Mouse (Mus musculus) forebrain, embryonic 13.5 days (tissue): ENCODE measurements around the gene Olfr312. TPM values are rescaled to one million over a fixed set of nuclear protein-coding genes. Genes with fewer than 3 reads are reported as not detected.

Experiments
- ATAC-seq: fragments of 200-750 bp; cut with Nextera tagmentation; 2 replicates; pipeline ENCODE4 v1.8.0; 2017
- H3K27ac ChIP-seq: fragments of 300-500 bp; sonication (generic); 2 replicates; pipeline ENCODE4 v1.5.1; 2015; ENCODE audit warnings: inconsistent platforms, mild to moderate bottlenecking, moderate library complexity
- H3K27me3 ChIP-seq: fragments of 300-500 bp; sonication (generic); 2 replicates; pipeline ENCODE4 v1.6.1; 2015; ENCODE audit warnings: mild to moderate bottlenecking, inconsistent platforms
- H3K36me3 ChIP-seq: fragments of 300-500 bp; sonication (generic); 2 replicates; pipeline ENCODE4 v1.6.1; 2015; ENCODE audit warnings: mild to moderate bottlenecking, inconsistent platforms; ENCODE audit not compliant: poor library complexity, severe bottlenecking
- H3K4me1 ChIP-seq: fragments of 300-500 bp; sonication (generic); 2 replicates; pipeline ENCODE4 v1.6.1; 2015; ENCODE audit warnings: inconsistent platforms
- H3K4me2 ChIP-seq: fragments of 300-500 bp; sonication (generic); 2 replicates; pipeline ENCODE4 v1.6.1; 2015; ENCODE audit warnings: inconsistent platforms, mild to moderate bottlenecking, moderate library complexity
- H3K4me3 ChIP-seq: fragments of 300-500 bp; sonication (generic); 2 replicates; pipeline ENCODE4 v1.5.1; 2015; ENCODE audit warnings: mild to moderate bottlenecking, inconsistent platforms
- H3K9ac ChIP-seq: fragments of 300-500 bp; sonication (generic); 2 replicates; pipeline ENCODE4 v1.6.1; 2015; ENCODE audit warnings: mild to moderate bottlenecking, inconsistent platforms
- H3K9me3 ChIP-seq: fragments of 300-500 bp; sonication (generic); replicated peaks from 2 replicates; pipeline ENCODE4 v1.6.1; 2016; ENCODE audit warnings: inconsistent platforms
- WGBS: fragments of 180-500 bp; shearing (Covaris S2); methylation state at CpG from one replicate; pipeline ENCODE4 v1.1.7; 2015; 5-methylcytosine and 5-hydroxymethylcytosine counted together
- polyA plus RNA-seq: library from polyadenylated mRNA; unstranded; fragments of >200 nt; fragmentation: Nextera tagmentation; extraction: Ambion mirVana; gene quantifications from 2 replicates; pipeline ENCODE4 v1.2.1, GENCODE M21; 2015

Olfr312 gene
- polyA plus RNA-seq, 1 experiment from 2014 or later, result not detected

DNA sequence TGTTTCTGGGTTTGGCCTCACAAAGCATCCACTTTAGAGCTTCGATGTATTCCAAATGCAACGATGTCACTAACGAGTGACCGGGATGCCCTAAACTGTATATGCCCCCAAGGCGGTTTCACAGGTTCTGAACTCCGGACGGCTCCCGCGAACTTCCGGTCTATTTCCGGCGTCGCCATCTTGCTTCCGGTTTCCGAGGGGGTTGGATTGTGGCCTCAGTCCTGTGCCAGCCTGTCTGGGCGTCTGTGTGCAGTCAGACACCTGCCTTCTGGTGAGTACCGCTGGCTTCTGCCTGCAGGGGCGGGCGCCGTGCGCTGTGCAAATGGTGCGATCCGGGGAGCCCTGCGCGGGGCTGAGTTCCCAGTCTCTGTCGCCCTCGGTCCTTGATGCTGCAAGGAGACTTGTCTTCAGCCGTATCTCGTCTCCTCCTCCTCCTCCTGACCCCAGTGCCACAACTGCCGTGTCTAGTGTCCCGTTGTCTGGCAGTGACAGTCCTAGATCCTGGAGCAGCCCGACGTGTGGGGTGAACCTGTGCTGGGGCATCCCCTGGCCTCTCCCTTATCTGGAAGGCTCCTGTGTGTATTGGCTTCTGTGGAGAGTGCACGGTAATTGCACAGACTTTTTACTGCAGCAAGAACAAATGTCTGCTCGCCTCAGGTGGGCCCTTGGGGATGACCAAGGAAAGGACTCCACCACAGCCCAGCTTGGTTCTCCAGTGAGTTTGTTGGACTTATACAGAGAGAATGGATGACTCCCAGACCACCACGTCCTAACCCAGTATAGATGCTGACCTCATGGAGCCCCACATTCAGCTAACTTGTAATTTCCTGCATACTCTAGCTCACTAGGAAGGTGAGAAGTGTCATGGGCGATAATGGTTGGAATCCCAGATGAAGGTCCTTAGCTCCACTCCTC lies 38.3 kb downstream of the Olfr312 start, which contains the start of gene 2810021J22Rik:
Gene 2810021J22Rik (plus strand): TSS at position 178 of the 915 bp plus-strand sequence.
- Histone ChIP-seq H3K4me3 (peak within 1 kb of the TSS; percentile 72), H3K27me3 (no peaks in the 10 kb centered on the region), H3K9ac (peak within 1 kb of the TSS; percentile 84), H3K9me3 (no peaks in the 10 kb centered on the region), H3K4me2 (peak within 1 kb of the TSS; percentile 78), H3K27ac (peak within 1 kb of the TSS; percentile 84), H3K36me3 (peaks cover 19% of the 10 kb centered on the region; the same call in 1 of the 2 replicates), H3K4me1 (peaks cover 18% of the 10 kb centered on the region)
- peak; percentile 90 for ATAC-seq
- WGBS, result 4% methylated on average over 37 of the region's 37 CpGs

DNA sequence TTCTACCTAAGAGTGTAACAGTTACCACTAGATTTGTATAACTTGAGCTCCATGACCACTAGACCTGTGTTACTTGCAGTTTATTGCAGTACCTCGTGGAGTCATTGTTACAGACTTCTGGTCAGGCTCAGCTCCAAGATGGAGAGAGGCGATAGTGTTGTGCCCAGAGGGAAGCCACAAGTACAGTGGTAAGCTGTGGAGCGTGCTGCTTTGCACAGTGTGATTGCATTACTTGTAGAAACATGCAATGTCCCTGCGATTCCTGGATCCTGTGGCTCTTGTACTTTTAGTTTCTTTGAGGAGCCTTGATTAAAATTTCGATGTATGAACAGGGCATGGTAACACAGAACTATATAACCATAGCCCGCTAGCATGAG lies 38.9 kb downstream of the Olfr312 start:
- peak overlapping the region; percentile 78 for H3K4me2 ChIP-seq
- ATAC-seq, result 0 out of 2 replicates have a peak, but pooled peaks have one; percentile 6
- H3K9me3 ChIP-seq, result no peaks in the 10 kb centered on the region
- H3K4me3 ChIP-seq, result peak overlapping the region; percentile 72
- no peak overlapping the region; the same call in 1 of the 2 replicates for H3K27ac ChIP-seq
- H3K27me3 ChIP-seq, result no peaks in the 10 kb centered on the region
- peaks cover 18% of the 10 kb centered on the region for H3K4me1 ChIP-seq
- 85% methylated on average over 6 of the region's 6 CpGs for WGBS
- peak overlapping the region; percentile 84 for H3K9ac ChIP-seq
- peaks cover 19% of the 10 kb centered on the region; the same call in 1 of the 2 replicates for H3K36me3 ChIP-seq

DNA sequence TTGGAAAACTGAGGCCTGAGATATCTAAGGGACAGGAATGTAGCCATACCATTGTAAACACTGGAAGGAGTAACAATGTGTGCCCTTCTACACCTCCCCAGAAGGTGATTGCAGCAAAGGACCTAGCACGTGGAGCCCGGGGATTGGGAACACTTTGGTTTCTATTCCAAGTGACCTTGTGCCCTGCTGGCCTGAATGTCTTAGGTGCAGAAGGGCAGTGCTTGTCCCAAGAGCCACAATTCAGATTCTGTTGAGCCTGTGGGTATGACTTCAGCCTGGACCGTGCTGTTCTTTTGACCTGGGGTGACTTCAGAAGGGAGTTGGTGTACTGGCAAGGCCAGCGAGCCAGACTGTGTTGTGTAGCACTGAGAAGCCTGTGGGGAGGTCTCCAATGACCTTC lies 41.9 kb downstream of the Olfr312 start:
- 96% methylated on average over 4 of the region's 4 CpGs for WGBS
- Histone ChIP-seq H3K4me1 (peaks cover 18% of the 10 kb centered on the region), H3K9ac (no peak overlapping the region), H3K4me3 (no peak overlapping the region), H3K27ac (no peak overlapping the region), H3K27me3 (no peaks in the 10 kb centered on the region), H3K36me3 (peaks cover 22% of the 10 kb centered on the region; the same call in 1 of the 2 replicates), H3K9me3 (no peaks in the 10 kb centered on the region), H3K4me2 (no peak overlapping the region)
- no peak for ATAC-seq

DNA sequence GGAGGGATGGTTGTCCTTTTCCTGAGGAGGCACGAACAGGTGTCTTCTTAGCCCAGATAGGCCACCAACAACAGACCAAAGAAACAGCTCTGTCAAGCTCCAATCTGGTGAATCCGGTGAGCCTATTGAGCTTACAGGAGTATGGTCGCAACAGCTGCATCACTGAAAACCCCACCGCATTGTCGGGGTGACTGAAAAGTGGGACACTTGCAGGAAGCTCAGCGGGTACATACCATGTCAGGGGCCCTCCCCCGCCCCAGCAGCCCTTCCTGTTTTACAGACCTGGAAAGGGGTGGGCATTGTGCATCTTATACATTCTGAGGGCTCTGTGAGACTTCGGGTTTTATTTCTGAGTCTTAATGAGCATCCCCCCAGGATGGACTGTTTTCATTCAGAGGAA lies 54.7 kb downstream of the Olfr312 start:
- Histone ChIP-seq H3K36me3 (peaks cover 49% of the 10 kb centered on the region), H3K4me3 (no peak overlapping the region), H3K9me3 (no peaks in the 10 kb centered on the region), H3K9ac (no peak overlapping the region), H3K4me2 (no peak overlapping the region), H3K4me1 (no peaks in the 10 kb centered on the region), H3K27ac (no peak overlapping the region), H3K27me3 (no peaks in the 10 kb centered on the region)
- 81% methylated on average over 8 of the region's 8 CpGs for WGBS
- ATAC-seq, result no peak

Other genes starting within 250 kb of the Olfr312 start
- gene Olfr324, start 234.1 kb upstream of the Olfr312 start, polyA plus RNA-seq, result not detected in 2 replicates
- gene 2210407C18Rik, start 213.2 kb upstream of the Olfr312 start, polyA plus RNA-seq, result not detected in 2 replicates
- gene Olfr323, start 198.7 kb upstream of the Olfr312 start, polyA plus RNA-seq, result not detected in 2 replicates
- 0.10 TPM in 1 of 2 replicates, not detected in the other for gene Trim58, start 188.8 kb upstream of the Olfr312 start, polyA plus RNA-seq
- gene Olfr322, start 170.5 kb upstream of the Olfr312 start, polyA plus RNA-seq, result not detected in 2 replicates
- gene Olfr320, start 148.1 kb upstream of the Olfr312 start, polyA plus RNA-seq, result not detected in 2 replicates
- not detected in 2 replicates for gene Olfr319, start 130.1 kb upstream of the Olfr312 start, polyA plus RNA-seq
- not detected in 2 replicates for gene Olfr318, start 105.2 kb upstream of the Olfr312 start, polyA plus RNA-seq
- 0.09 TPM in 1 of 2 replicates, not detected in the other for gene Olfr317, start 90.0 kb upstream of the Olfr312 start, polyA plus RNA-seq
- gene Olfr316, start 76.5 kb upstream of the Olfr312 start, polyA plus RNA-seq, result not detected in 2 replicates
- gene Olfr315, start 56.0 kb upstream of the Olfr312 start, polyA plus RNA-seq, result not detected in 2 replicates
- not detected in 2 replicates for gene Olfr314, start 46.3 kb upstream of the Olfr312 start, polyA plus RNA-seq
- gene Fam183b, start 27.3 kb upstream of the Olfr312 start, polyA plus RNA-seq, result 2.9 and 5.0 TPM in 2 replicates
- not detected in 2 replicates for gene Olfr313, start 14.2 kb upstream of the Olfr312 start, polyA plus RNA-seq
- not detected in 2 replicates for gene Olfr311, start 10.0 kb downstream of the Olfr312 start, polyA plus RNA-seq
- gene Gm12258, start 17.9 kb downstream of the Olfr312 start, polyA plus RNA-seq, result 14.3 and 18.4 TPM in 2 replicates
- gene 2810021J22Rik, start 38.0 kb downstream of the Olfr312 start, polyA plus RNA-seq, result 10.5 and 10.9 TPM in 2 replicates
- 4.8 and 4.9 TPM in 2 replicates for gene Zfp39, start 75.0 kb downstream of the Olfr312 start, polyA plus RNA-seq
- not detected in 2 replicates for gene Btnl10, start 88.7 kb downstream of the Olfr312 start, polyA plus RNA-seq
- gene Rnf187, start 109.7 kb downstream of the Olfr312 start, polyA plus RNA-seq, result 368 and 373 TPM in 2 replicates
- gene Hist3h2ba, start 119.7 kb downstream of the Olfr312 start, polyA plus RNA-seq, result 315 and 321 TPM in 2 replicates
- gene Hist3h2a, start 125.4 kb downstream of the Olfr312 start, polyA plus RNA-seq, result 126 and 132 TPM in 2 replicates
- 0.96 and 1.3 TPM in 2 replicates for gene Trim17, start 125.4 kb downstream of the Olfr312 start, polyA plus RNA-seq
- 19.4 and 22.9 TPM in 2 replicates for gene Trim11, start 148.9 kb downstream of the Olfr312 start, polyA plus RNA-seq